Mouse (Mus musculus): ENCODE data around the gene Tmem178b.

GRCm38 (mm10) chr6:40177870-40178269 is 304.8 kb downstream of the Tmem178b start:
- no peak for TF ChIP-seq CTCF (IDR thresholded peaks at IDR 0.05; ENCODE audit: extremely low read depth, insufficient read depth, insufficient read length, insufficient replicate concordance)
- TF ChIP-seq POLR2A (IDR thresholded peaks at IDR 0.05; ENCODE audit: low read depth, low read length), result no peak
